Mouse (Mus musculus) splenic B cell, adult 2 months (primary cell): ENCODE results near the gene Ms4a18.
"Not testable (repeated sequence)": the region's sequence is repeated elsewhere in the genome, so short reads cannot be mapped to it uniquely, and the experiment has no call there.

Source experiments
- DNase-seq: peaks from one replicate; pipeline ENCODE4 v3.0.0-alpha.2; 2011; ENCODE audit warnings: low read depth, low spot score
- H3K27me3 ChIP-seq: 2 replicates; pipeline ENCODE4 v1.6.1; 2012; ENCODE audit warnings: mild to moderate bottlenecking, low read length, moderate library complexity, mixed read lengths; ENCODE audit not compliant: control insufficient read depth, poor library complexity, insufficient read depth, severe bottlenecking
- H3K36me3 ChIP-seq: 2 replicates; pipeline ENCODE4 v1.6.1; 2012; ENCODE audit warnings: mild to moderate bottlenecking, low read length, moderate library complexity, mixed read lengths; ENCODE audit not compliant: control insufficient read depth, poor library complexity, insufficient read depth, severe bottlenecking

The Ms4a18 gene

GRCm38 (mm10) chr19:11017891-11018290, at the start of gene Ms4a18:
Ms4a18 (minus strand) TSS chr19:11018031.
- DNase-seq: no peak
- Histone ChIP-seq H3K27me3 (no peaks in the 10 kb centered on the region), H3K36me3 (no peaks in the 10 kb centered on the region)

GRCm38 (mm10) chr19:11065202-11065875, 47.5 kb upstream of the Ms4a18 start:
- no peaks in the 10 kb centered on the region for H3K27me3 ChIP-seq
- no peaks in the 10 kb centered on the region for H3K36me3 ChIP-seq
- DNase-seq: peak; percentile 67

- Histone ChIP-seq H3K27me3 (no peaks in the 10 kb centered on the region), H3K36me3 (no peaks in the 10 kb centered on the region)
- DNase-seq: no peak
Observed at GRCm38 (mm10) chr19:11060900-11061299, 43.1 kb upstream of the Ms4a18 start.

DNA sequence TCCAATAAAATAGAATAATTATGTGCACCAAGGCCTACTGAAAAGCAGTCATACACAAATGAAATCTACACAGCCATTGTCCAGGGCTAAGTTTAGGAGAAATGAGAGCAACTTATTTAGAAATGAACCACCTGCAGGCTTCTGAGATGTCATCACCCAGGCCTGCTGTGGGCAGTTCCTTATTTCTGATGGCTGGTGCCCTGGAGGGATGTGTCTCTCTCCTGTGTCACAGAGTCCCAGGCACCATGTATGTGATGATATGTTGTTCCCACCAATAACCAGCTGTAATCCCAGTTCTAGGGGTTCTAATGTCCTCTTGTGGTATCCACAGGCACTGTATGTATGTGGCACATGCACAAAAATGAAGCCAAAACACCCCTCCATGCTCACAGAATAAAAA, 42.1 kb upstream of the Ms4a18 start:
- Histone ChIP-seq H3K27me3 (no peaks in the 10 kb centered on the region), H3K36me3 (no peaks in the 10 kb centered on the region)
- DNase-seq: no peak

DNA sequence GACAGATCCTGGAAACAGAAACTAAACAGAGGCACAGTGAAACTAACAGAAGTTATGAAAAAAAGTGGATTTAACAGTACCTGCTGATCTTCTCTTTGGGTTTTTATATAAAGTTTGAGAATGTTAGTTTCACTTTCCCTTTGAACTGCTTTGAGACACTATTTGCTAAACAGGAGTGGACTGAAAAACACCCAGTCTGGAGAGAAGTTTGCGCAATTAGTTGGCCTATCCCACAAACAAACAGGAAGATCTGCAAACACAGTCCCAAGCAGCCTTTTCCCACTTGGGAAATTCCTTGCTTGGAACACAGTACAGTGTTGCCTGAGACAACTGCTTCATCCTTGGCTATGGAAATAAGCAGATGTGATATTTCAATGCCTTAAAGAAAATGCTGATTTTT, 37.9 kb upstream of the Ms4a18 start:
- not testable (repeated sequence) for DNase-seq, H3K36me3 ChIP-seq, H3K27me3 ChIP-seq

- DNase-seq: no peak
- no peaks in the 10 kb centered on the region for H3K27me3 ChIP-seq
- H3K36me3 ChIP-seq: no peaks in the 10 kb centered on the region
Observed at GRCm38 (mm10) chr19:11053277-11053676, 35.4 kb upstream of the Ms4a18 start.

- DNase-seq: no peak
- Histone ChIP-seq H3K36me3 (no peaks in the 10 kb centered on the region), H3K27me3 (no peaks in the 10 kb centered on the region)
Observed at GRCm38 (mm10) chr19:11052877-11053276, 35.0 kb upstream of the Ms4a18 start.

DNA sequence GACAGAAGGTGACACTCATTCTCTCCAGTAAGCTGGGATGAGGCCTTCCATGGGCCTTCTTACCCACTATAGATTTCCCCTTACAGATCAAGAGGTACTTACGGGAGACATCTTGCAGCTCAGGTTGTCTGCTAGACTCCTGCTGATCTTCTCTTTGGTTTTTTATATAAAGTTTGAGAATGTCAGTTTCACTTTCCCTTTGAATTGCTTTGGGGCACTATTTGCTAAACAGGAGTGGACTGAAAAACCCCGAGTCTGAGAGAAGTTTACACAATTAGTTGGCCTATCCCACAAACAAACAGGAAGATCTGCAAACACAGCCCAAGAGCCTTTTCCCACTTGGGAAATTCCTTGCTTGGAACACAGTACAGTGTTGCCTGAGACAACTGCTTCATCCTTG, 32.5 kb upstream of the Ms4a18 start:
- DNase-seq: peak; percentile 45
- H3K27me3 ChIP-seq: no peaks in the 10 kb centered on the region
- no peaks in the 10 kb centered on the region for H3K36me3 ChIP-seq

- DNase-seq: no peak
- no peaks in the 10 kb centered on the region for H3K27me3 ChIP-seq
Observed at GRCm38 (mm10) chr19:11049426-11049825, 31.6 kb upstream of the Ms4a18 start.

DNA sequence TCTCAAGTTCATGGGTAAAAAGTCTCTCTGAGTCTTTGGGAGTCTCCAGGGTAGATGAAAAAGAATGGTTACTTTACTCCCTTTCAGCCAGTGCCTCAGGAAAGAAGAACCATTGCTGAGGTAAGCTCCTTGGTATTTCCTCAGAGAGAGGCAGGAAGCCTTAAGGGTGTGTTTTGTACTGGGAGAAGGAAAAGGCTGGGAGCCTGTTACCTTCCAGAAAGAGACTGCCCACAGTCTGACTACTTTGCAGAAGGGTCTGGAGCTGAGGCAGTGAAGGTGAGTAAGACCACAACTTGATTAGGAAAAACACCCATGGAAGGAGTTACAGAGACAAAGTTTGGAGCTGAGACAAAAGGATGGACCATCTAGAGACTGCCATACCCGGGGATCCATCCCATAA, 30.7 kb upstream of the Ms4a18 start:
- no peak for DNase-seq
- Histone ChIP-seq H3K36me3 (no peaks in the 10 kb centered on the region), H3K27me3 (no peaks in the 10 kb centered on the region)

More at GRCm38 (mm10) chr19:11049426-11049825, 31.6 kb upstream of the Ms4a18 start:
- no peaks in the 10 kb centered on the region for H3K36me3 ChIP-seq

- DNase-seq: peak; percentile 72
- Histone ChIP-seq H3K36me3 (no peaks in the 10 kb centered on the region), H3K27me3 (no peaks in the 10 kb centered on the region)
Observed at GRCm38 (mm10) chr19:11048009-11048408, 30.2 kb upstream of the Ms4a18 start.

GRCm38 (mm10) chr19:11044996-11045711, 27.3 kb upstream of the Ms4a18 start:
- Histone ChIP-seq H3K36me3 (no peaks in the 10 kb centered on the region), H3K27me3 (no peaks in the 10 kb centered on the region)
- DNase-seq: peak; percentile 83

GRCm38 (mm10) chr19:11044671-11044995, 26.8 kb upstream of the Ms4a18 start:
- Histone ChIP-seq H3K36me3 (no peaks in the 10 kb centered on the region), H3K27me3 (no peaks in the 10 kb centered on the region)
- no peak for DNase-seq

DNA sequence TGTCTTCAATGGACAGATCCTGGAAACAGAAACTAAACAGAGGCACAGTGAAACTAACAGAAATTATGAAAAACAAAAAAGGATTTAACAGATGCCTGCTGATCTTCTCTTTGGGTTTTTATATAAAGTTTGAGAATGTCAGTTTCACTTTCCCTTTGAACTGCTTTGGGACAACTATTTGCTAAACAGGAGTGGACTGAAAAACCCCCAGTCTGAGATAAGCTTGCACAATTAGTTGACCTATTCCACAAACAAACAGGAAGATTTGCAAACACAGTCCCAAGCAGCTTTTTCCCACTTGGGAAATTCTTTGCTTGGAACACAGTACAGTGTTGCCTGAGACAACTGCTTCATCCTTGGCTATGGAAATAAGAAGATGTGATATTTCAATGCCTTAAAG, 19.7 kb upstream of the Ms4a18 start:
- Histone ChIP-seq H3K27me3 (no peaks in the 10 kb centered on the region), H3K36me3 (no peaks in the 10 kb centered on the region)
- DNase-seq: no peak

GRCm38 (mm10) chr19:11022382-11022781, 4.6 kb upstream of the Ms4a18 start:
- DNase-seq: no peak
- Histone ChIP-seq H3K27me3 (no peaks in the 10 kb centered on the region), H3K36me3 (no peaks in the 10 kb centered on the region)

GRCm38 (mm10) chr19:11017251-11017650, 580 bp downstream of the Ms4a18 start:
- Histone ChIP-seq H3K36me3 (no peaks in the 10 kb centered on the region), H3K27me3 (no peaks in the 10 kb centered on the region)
- no peak for DNase-seq
